Mouse (Mus musculus) kidney, adult 2 months (tissue): ENCODE measurements at regions not wholly inside any gene's neighbourhood (a gene's known extent, or its start where the extent isn't known, plus 50 kb on each side); places are given as distances from the start of the nearest gene placed in this dataset.
A peak's percentile ranks its signal among the peaks of the same experiment; 100 is the strongest.

ENCODE experiments used
- DNase-seq: peaks from one replicate; pipeline ENCODE4 v3.0.0; 2021
- H3K27ac ChIP-seq: fragments of 200-500 bp; 2 replicates; pipeline ENCODE4 v1.5.1; 2012; ENCODE audit warnings: low read depth, low read length, control low read depth, inconsistent platforms; ENCODE audit not compliant: insufficient read depth
- H3K27me3 ChIP-seq: fragments of 200-500 bp; replicated peaks from 2 replicates; pipeline ENCODE4 v1.6.1; 2012; ENCODE audit warnings: mild to moderate bottlenecking, moderate library complexity, low read length, inconsistent platforms; ENCODE audit not compliant: control insufficient read depth, insufficient read depth
- H3K36me3 ChIP-seq: fragments of 200-500 bp; 2 replicates; pipeline ENCODE4 v1.6.1; 2012; ENCODE audit warnings: mild to moderate bottlenecking, moderate library complexity, low read length, inconsistent platforms; ENCODE audit not compliant: control insufficient read depth, insufficient read depth
- H3K4me1 ChIP-seq: fragments of 200-500 bp; 2 replicates; pipeline ENCODE4 v1.6.1; 2011; ENCODE audit warnings: low read length; ENCODE audit not compliant: control insufficient read depth, insufficient read depth
- H3K4me3 ChIP-seq: fragments of 200-500 bp; 2 replicates; pipeline ENCODE4 v1.5.1; 2011; ENCODE audit warnings: mild to moderate bottlenecking, low read depth, low read length, control low read depth; ENCODE audit not compliant: insufficient read depth
- CTCF ChIP-seq: fragments of 200-500 bp; conservative IDR thresholded peaks from 2 replicates; pipeline ENCODE4 v1.5.1; 2011; ENCODE audit warnings: low read depth, mild to moderate bottlenecking, control low read depth, low read length, moderate library complexity, mixed read lengths; ENCODE audit not compliant: insufficient read depth, insufficient read length
- POLR2A ChIP-seq: fragments of 200-500 bp; IDR thresholded peaks from one replicate; pipeline ENCODE4 v1.6.1; 2011; ENCODE audit warnings: low read depth, low read length, control low read depth
- WGBS: fragments of 180-500 bp; shearing (Covaris S2); methylation state at CpG from one replicate; pipeline ENCODE4 v1.1.7; 2018; 5-methylcytosine and 5-hydroxymethylcytosine counted together

GRCm38 (mm10) chr2:21908813-21909480 is 318.4 kb upstream of the Myo3a start:
- Histone ChIP-seq H3K36me3 (no peaks in the 10 kb centered on the region), H3K27me3 (no peaks in the 10 kb centered on the region), H3K27ac (no peak overlapping the region), H3K4me3 (no peak overlapping the region), H3K4me1 (no peaks in the 10 kb centered on the region)
- TF ChIP-seq CTCF, result no peak
- TF ChIP-seq POLR2A, result no peak
- WGBS, result 66% methylated on average over 7 of the region's 7 CpGs
- no peak for DNase-seq

- H3K27me3 ChIP-seq, result no peaks in the 10 kb centered on the region
- TF ChIP-seq POLR2A (no peak), CTCF (peak; percentile 43)
- no peak overlapping the region for H3K27ac ChIP-seq
- DNase-seq, result peak; percentile 56
- WGBS, result 4% methylated on average over 7 of the region's 7 CpGs
- peak overlapping the region; percentile 40; the same call in 1 of the 2 replicates for H3K4me3 ChIP-seq
- H3K36me3 ChIP-seq, result no peaks in the 10 kb centered on the region
- no peaks in the 10 kb centered on the region for H3K4me1 ChIP-seq
These were observed 317.8 kb upstream of the Myo3a start for GRCm38 (mm10) chr2:21909481-21909966.

DNA sequence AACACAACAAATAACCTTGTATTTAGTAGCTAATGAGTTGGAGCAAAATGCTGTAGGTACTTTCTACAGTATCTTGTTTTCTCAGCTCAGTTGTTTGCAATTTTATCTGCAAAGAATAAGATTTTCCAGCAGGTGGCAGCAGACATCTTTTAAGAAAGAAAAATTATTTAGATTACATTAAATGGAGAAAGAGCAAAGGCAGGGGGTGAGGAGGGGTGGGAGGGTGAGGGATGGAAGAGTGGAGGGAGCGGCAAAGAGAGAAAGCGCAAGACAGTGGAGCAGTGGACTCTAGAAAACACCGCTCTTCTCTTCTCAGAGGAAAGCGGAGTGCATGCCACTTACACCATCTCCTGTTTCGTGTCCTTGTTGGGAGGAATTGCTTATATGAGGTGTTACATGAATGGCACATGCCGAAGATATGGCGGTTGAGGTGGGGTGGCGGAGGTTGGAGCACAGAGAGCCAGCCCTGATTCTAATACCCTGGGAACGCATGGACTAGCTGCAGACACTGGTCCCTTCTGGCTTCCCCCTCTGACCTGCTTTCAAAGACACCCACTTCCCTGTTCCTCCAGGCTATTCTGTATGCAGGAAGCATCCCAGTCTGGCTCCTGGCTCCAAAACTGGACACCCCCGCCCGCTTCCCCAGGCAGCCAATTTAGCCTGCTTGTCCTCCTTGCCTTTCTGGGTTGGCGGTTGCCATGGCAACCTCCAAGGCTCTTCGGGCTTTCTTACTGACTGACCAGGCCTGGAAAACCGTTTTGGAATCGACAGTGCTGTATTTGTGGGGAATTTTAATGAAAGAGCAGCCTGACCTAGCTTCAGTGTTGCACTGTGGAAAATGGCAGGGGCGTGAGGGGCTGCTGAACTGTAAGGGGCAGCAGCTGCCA is 309.3 kb upstream of the Myo3a start:
- Histone ChIP-seq H3K36me3 (no peaks in the 10 kb centered on the region), H3K27me3 (no peaks in the 10 kb centered on the region), H3K4me1 (no peaks in the 10 kb centered on the region), H3K4me3 (no peak overlapping the region), H3K27ac (no peak overlapping the region)
- TF ChIP-seq POLR2A (no peak), CTCF (no peak)
- 28% methylated on average over 16 of the region's 16 CpGs for WGBS
- DNase-seq, result peak; percentile 14

DNA sequence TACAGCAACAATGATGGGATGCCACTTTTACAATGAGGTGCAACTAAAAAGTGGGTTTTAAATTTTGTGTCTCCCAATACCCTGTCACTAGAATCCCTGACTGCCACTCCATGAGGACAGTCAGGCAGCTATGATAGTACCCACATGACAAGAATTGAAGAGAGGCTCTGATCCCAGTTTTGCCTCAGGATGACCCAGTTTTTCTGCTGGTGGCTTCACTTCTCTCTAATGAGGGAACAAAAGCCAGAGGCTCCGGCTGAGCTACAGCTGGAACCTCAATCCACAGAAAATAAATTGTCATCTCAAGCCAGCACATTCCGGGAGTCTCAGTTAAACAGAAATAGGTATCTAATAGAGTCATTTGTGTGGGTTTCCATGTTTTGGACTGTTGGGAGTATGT is 308.2 kb upstream of the Myo3a start:
- Histone ChIP-seq H3K27me3 (no peaks in the 10 kb centered on the region), H3K4me3 (no peak overlapping the region), H3K27ac (no peak overlapping the region), H3K4me1 (no peaks in the 10 kb centered on the region), H3K36me3 (no peaks in the 10 kb centered on the region)
- no peak for DNase-seq
- no peak for TF ChIP-seq POLR2A
- no peak for TF ChIP-seq CTCF
- WGBS, result 87% methylated on average over 2 of the region's 2 CpGs

DNA sequence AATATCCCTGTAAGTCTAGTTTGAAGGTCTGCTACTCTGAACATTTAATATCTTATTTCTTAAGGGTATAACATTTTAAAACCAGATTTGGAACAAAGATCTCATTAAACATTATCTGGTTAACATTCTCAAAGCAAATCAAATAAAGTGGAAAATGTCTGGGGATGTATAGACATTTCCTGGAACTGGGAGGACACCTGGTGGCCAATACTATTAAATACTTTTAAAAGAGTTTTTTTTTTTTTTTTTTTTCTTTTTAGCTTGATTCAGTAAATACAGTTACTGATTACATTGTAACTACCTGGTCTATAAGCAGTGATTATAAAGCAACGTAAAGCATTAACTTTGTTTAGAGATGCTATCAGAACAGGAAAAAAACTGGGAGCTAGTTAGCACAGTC is 299.6 kb upstream of the Myo3a start:
- Histone ChIP-seq H3K4me3 (no peak overlapping the region), H3K27me3 (no peaks in the 10 kb centered on the region), H3K36me3 (no peaks in the 10 kb centered on the region), H3K27ac (no peak overlapping the region), H3K4me1 (no peaks in the 10 kb centered on the region)
- no peak for DNase-seq
- TF ChIP-seq POLR2A, result no peak
- no peak for TF ChIP-seq CTCF
- 16% methylated on average over 1 of the region's 1 CpGs for WGBS

DNA sequence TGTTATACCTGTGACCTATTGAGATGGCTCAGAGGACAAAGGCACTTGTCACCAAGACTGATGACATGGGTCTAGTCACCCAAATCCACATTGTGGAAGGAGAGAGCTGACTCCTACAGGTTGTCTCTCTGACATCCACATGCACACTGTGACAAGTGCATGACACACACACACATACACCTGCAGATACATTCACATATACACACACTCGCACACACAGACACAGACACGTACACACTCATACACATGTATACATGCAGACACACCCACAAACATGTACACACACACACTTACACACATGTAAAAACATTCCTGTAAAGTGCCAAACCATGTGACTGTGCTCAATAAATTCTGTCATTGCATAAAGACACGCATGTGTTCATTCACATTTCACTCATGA is 287.3 kb upstream of the Myo3a start:
- no peak overlapping the region for H3K27ac ChIP-seq
- TF ChIP-seq CTCF (no peak), POLR2A (no peak)
- DNase-seq, result no peak
- no peak overlapping the region for H3K4me3 ChIP-seq
- no peaks in the 10 kb centered on the region for H3K4me1 ChIP-seq
- H3K36me3 ChIP-seq, result no peaks in the 10 kb centered on the region
- no peaks in the 10 kb centered on the region for H3K27me3 ChIP-seq
- WGBS, result 91% methylated on average over 3 of the region's 3 CpGs

GRCm38 (mm10) chr2:21940797-21941487 is 286.4 kb upstream of the Myo3a start:
- Histone ChIP-seq H3K27ac (no peak overlapping the region), H3K36me3 (no peaks in the 10 kb centered on the region), H3K4me3 (no peak overlapping the region), H3K4me1 (no peaks in the 10 kb centered on the region), H3K27me3 (no peaks in the 10 kb centered on the region)
- WGBS, result 46% methylated on average over 4 of the region's 4 CpGs
- no peak for TF ChIP-seq CTCF
- no peak for TF ChIP-seq POLR2A
- DNase-seq, result peak; percentile 45
